Mouse (Mus musculus) mature B cell (primary cell): Measurements from ENCODE around the gene Fmn2.

Source experiments
- in situ Hi-C: fragments of 300-500 bp; cut with MboI; formaldehyde crosslinking; loops from 2 replicates; pipeline ENCODE4 v1.14.3; 2019

The Fmn2 gene

DNA sequence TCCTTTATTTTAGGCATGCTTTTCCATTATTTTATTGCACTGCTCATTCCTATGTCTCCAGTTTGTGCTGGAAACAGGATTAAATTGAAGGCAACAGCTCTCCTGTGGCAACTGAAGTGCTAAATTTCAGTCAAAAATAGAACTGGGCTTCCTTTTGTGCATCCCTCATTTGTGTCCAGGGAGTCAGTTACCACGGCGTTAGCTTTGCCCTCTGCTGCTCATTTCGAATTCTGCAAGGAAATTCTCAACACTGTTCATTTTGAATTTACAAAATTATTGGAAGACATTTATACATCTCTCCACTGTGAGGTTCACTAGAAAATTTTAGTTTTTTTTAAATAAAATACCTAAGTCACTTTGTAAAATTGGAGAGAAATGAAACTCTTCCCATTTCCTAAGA, 53.8 kb downstream of the Fmn2 start:
- in situ Hi-C loops, result no loop called here

- in situ Hi-C loops, result no loop called here
These were observed 55.6 kb downstream of the Fmn2 start for GRCm38 (mm10) chr1:174557211-174557610.

DNA sequence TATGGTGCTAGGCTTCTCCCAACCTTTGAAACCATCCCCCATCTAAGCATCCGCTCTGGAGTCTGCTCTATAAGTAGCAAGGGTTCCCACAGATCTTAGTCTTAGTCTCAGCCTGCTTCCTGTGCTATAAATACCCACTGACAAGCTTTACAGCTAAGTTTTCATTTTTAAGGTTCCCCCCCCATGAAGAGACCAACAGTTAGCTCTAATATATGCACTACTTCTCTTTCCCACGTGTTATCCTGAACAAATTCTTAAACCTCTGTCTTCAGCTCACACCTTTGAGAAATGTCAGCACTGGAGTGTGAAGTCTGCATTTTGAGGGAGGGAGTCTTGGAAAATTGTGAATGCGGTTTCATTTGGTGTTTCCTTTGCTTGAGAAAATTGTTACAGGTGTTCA, 56.2 kb downstream of the Fmn2 start:
- in situ Hi-C loops, result no loop called here

- in situ Hi-C loops, result no loop called here
These were observed 56.9 kb downstream of the Fmn2 start for GRCm38 (mm10) chr1:174558488-174558887.

DNA sequence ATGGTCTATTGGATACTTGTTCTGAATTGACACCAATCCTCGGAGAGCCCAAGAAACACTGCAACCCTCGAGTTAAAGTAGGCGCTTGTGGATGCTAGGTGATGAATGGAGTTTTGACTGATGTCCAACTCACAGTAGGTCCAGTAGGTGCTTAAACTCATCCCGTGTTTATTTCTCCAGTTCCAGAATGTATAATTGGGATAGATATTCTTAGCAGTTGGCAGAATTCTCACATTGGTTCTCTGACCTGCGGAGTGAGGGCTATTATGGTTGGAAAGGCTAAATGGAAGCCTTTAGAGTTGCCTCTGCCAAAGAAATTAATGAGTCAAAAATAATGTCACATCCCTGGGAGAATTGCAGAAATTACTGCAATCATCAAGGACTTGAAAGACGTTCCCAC, 62.9 kb downstream of the Fmn2 start:
- in situ Hi-C loops, result no loop called here

- in situ Hi-C loops, result no loop called here
These were observed 67.0 kb downstream of the Fmn2 start for GRCm38 (mm10) chr1:174568609-174569008.

GRCm38 (mm10) chr1:174592420-174592980, 90.9 kb downstream of the Fmn2 start:
- in situ Hi-C loops, result loop anchor here (25.0 kb wide), 1 partner anchor 1320 kb away; the partner anchor contains the start of gene Gm38100

GRCm38 (mm10) chr1:174594989-174595388, 93.4 kb downstream of the Fmn2 start:
- in situ Hi-C loops, result loop anchor here (25.0 kb wide), 1 partner anchor 1317 kb away; the partner anchor contains the start of gene Gm38100

- in situ Hi-C loops, result loop anchor here (25.0 kb wide), 1 partner anchor 1315 kb away; the partner anchor contains the start of gene Gm38100
These were observed 95.9 kb downstream of the Fmn2 start for GRCm38 (mm10) chr1:174597495-174597894.

DNA sequence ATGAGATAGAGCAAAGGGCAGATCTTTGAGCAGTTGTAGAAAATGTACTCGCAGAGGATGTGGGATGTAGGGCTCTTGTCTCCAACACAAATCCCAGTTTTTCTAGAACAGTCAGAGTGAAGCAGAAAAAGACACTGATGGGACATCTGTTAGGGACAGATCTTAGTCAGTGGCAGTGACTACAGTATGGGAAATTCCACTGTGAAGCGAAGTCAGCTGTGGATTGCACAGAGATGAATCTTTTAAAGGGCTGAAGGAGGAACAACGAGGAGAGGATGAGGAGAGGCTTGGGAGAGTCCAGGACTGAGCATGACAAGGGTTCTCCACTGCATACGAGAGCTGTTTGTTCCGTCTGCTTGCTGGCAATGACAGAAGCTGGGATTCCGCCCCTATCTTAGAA, 96.6 kb downstream of the Fmn2 start:
- in situ Hi-C loops, result loop anchor here (25.0 kb wide), 1 partner anchor 1314 kb away; the partner anchor contains the start of gene Gm38100

- in situ Hi-C loops, result no loop called here
These were observed 98.4 kb downstream of the Fmn2 start for GRCm38 (mm10) chr1:174600041-174600440.

GRCm38 (mm10) chr1:174600620-174601019, 99.0 kb downstream of the Fmn2 start:
- in situ Hi-C loops, result no loop called here

GRCm38 (mm10) chr1:174617368-174617767, 115.7 kb downstream of the Fmn2 start:
- in situ Hi-C loops, result no loop called here

- in situ Hi-C loops, result no loop called here
These were observed 119.9 kb downstream of the Fmn2 start for GRCm38 (mm10) chr1:174621512-174621911.

GRCm38 (mm10) chr1:174623054-174623453, 121.4 kb downstream of the Fmn2 start:
- in situ Hi-C loops, result no loop called here

GRCm38 (mm10) chr1:174630074-174630473, 128.4 kb downstream of the Fmn2 start:
- in situ Hi-C loops, result no loop called here

GRCm38 (mm10) chr1:174636291-174636690, 134.7 kb downstream of the Fmn2 start:
- in situ Hi-C loops, result no loop called here

DNA sequence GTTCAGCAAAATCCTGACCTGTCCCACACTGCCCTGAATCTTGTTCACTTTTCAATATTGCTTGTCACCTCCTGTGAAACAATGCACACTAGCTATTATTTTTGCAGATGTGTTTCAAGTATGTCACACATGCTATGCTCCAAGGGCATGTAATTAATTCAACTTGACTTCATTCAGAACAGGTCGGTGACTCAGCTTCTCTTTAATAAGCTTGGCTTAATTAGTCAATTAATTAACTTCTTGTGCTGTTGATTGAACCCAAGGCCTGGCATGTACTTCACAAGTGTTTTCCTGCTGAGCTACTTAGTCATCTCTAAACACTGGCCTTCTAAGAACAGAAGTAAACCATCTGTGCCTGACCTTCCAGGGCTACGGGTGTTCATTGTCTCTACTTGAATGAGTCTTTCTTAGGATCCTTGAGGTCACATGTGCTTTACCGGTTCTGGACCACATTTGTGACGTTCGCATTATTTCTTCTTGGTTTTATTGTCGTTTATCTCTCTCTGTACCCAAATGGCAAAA, 136.0 kb downstream of the Fmn2 start:
- in situ Hi-C loops, result no loop called here

DNA sequence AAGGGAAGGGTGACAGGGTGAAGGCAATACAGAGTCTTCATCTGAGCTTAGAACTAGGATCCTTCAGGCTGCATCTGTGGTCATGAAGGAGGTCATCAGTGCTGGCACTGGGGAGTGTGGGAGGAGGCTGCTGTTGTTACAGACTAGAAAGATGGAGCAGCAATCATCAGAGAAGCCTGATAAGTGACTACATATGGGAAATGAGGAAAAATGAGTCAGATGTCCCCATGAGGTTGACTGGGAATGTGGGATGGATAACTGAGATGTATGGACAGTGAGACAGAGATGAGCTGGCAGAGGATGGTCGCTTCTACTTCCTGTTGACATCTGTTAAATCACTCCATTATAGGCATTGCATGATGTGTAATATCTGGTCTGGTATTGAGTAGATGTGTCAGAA, 139.3 kb downstream of the Fmn2 start:
- in situ Hi-C loops, result no loop called here

- in situ Hi-C loops, result no loop called here
These were observed 141.9 kb downstream of the Fmn2 start for GRCm38 (mm10) chr1:174643431-174644010.

- in situ Hi-C loops, result no loop called here
These were observed 147.8 kb downstream of the Fmn2 start for GRCm38 (mm10) chr1:174649421-174649826.

DNA sequence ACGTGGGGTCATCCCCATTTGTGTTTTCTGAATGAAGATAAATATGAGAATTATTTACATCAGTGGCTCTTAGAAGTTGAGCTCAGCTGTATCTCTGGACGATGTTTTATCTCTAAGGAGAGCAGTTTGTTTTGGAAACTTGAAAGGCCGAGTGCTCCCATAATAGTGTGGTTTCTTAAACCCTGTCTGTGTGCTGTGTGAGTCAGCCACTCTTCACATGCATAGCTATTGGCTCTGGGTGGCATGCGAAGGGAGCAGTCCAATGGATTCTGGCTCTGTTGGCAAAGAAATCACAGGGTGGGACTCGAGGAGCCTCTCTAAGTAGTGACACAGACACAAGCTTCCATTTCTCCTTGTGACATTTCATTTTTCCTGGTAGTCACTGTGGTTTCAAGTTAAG, 152.9 kb downstream of the Fmn2 start:
- in situ Hi-C loops, result no loop called here

GRCm38 (mm10) chr1:174655354-174655753, 153.7 kb downstream of the Fmn2 start:
- in situ Hi-C loops, result no loop called here
